Mouse (Mus musculus) intestine, embryonic 15.5 days (tissue): ENCODE data around the gene Ms4a13. TPM values are rescaled to one million over a fixed set of nuclear protein-coding genes. Genes with fewer than 3 reads are reported as not detected.
"Not testable (repeated sequence)": the region's sequence is repeated elsewhere in the genome, so short reads cannot be mapped to it uniquely, and the experiment has no call there.

Experiments
- ATAC-seq: fragments of 200-750 bp; cut with Nextera tagmentation; 2 replicates; pipeline ENCODE4 v1.8.0; 2017; ENCODE audit warnings: moderate TSS enrichment, moderate library complexity
- H3K27ac ChIP-seq: fragments of 300-500 bp; sonication (generic); 2 replicates; pipeline ENCODE4 v1.5.1; 2015; ENCODE audit warnings: mild to moderate bottlenecking, inconsistent platforms
- H3K27me3 ChIP-seq: fragments of 300-500 bp; sonication (generic); replicated peaks from 2 replicates; pipeline ENCODE4 v1.6.1; 2015; ENCODE audit warnings: inconsistent platforms
- H3K36me3 ChIP-seq: fragments of 300-500 bp; sonication (generic); 2 replicates; pipeline ENCODE4 v1.6.1; 2015; ENCODE audit warnings: inconsistent platforms
- H3K4me1 ChIP-seq: fragments of 300-500 bp; sonication (generic); replicated peaks from 2 replicates; pipeline ENCODE4 v1.6.1; 2015; ENCODE audit warnings: inconsistent platforms
- H3K4me2 ChIP-seq: fragments of 300-500 bp; sonication (generic); replicated peaks from 2 replicates; pipeline ENCODE4 v1.6.1; 2015; ENCODE audit warnings: mild to moderate bottlenecking, inconsistent platforms
- H3K4me3 ChIP-seq: fragments of 300-500 bp; sonication (generic); replicated peaks from 2 replicates; pipeline ENCODE4 v1.5.1; 2015; ENCODE audit warnings: inconsistent platforms
- H3K9ac ChIP-seq: fragments of 300-500 bp; sonication (generic); 2 replicates; pipeline ENCODE4 v1.6.1; 2015; ENCODE audit warnings: inconsistent platforms
- H3K9me3 ChIP-seq: fragments of 300-500 bp; sonication (generic); 2 replicates; pipeline ENCODE4 v1.6.1; 2016; ENCODE audit warnings: inconsistent platforms
- WGBS: fragments of 180-500 bp; shearing (Covaris S2); methylation state at CpG from one replicate; pipeline ENCODE4 v1.1.7; 2015; 5-methylcytosine and 5-hydroxymethylcytosine counted together
- polyA plus RNA-seq: library from polyadenylated mRNA; unstranded; fragments of >200 nt; fragmentation: Nextera tagmentation; extraction: Ambion mirVana; gene quantifications from 2 replicates; pipeline ENCODE4 v1.2.1, GENCODE M21; 2015

Ms4a13 gene
- polyA plus RNA-seq = not detected in 2 replicates

DNA sequence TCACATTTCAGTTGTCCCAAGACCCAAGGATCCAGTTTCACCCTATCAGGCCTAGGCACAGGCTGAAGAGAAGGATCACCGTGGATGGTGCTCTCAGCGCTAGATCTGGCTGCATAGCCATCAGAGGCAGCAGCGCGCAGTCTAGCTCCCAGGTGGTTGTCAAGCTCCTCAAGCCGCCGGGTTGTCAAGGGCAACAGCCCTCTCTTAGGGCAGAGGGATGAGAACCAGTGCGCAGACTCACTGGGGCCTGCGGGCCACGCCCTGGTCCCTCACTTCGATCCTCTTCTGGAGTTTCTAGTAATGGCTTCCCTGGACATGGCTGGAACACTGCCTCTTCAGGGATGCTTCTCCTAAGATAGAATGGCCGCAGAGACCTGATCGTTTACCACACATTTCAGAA, at the start of gene Ms4a13:
Gene Ms4a13, minus strand, starts transcription at position 192 of the 400 bp plus-strand sequence.
- no peaks in the 10 kb centered on the region for H3K4me1 ChIP-seq
- H3K36me3 ChIP-seq = no peaks in the 10 kb centered on the region
- no peak within 1 kb of the TSS for H3K4me2 ChIP-seq
- no peak within 1 kb of the TSS for H3K27ac ChIP-seq
- H3K4me3 ChIP-seq = no peak within 1 kb of the TSS
- H3K9me3 ChIP-seq = no peaks in the 10 kb centered on the region
- no peak within 1 kb of the TSS for H3K9ac ChIP-seq
- H3K27me3 ChIP-seq = no peaks in the 10 kb centered on the region
- no peak for ATAC-seq
- 67% methylated on average over 12 of the region's 12 CpGs for WGBS

DNA sequence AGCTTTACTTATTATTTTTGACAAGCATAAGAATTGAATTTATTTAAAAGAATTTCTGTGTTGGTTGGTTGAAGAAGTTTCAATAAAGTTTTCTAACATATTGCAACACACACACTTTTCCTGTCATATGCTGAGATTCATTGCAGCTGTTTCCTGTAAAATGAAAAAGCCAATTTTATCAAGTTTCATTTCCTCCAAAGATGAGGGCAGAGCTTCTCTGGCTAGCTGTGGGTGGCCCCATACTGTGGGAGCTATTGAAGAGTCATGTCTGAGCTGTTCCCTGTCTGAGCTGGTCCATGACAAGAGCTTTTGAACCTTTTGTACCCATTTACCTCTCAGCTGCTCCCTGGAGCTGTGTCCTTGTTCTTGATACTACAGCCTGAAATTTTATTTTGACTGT, 47.7 kb upstream of the Ms4a13 start:
- no peaks in the 10 kb centered on the region for H3K4me1 ChIP-seq
- ATAC-seq = no peak
- no peak overlapping the region for H3K4me2 ChIP-seq
- H3K9ac ChIP-seq = no peak overlapping the region
- H3K27ac ChIP-seq = no peak overlapping the region
- H3K4me3 ChIP-seq = no peak overlapping the region
- H3K36me3 ChIP-seq = no peaks in the 10 kb centered on the region
- H3K9me3 ChIP-seq = no peaks in the 10 kb centered on the region
- no peaks in the 10 kb centered on the region for H3K27me3 ChIP-seq

DNA sequence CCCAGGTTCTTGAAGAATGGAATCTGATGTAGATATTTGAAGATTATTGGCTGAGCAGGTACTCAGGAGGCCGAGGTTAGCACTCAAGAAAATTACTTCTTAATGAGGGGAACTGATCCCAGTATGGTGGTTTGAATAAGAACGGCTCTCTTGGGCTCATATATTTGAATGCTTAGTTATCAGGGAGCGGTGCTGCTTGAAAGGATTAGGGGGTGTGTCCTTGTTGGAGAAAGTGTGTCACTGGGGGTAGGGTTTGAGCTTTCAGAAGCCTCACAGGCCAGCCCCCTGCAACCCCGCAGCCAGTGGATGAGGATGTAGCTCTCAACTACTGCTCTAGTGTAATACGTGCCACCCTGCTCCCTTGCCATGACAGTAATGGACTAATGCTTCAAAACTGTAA, 46.0 kb upstream of the Ms4a13 start:
- WGBS = 69% methylated on average over 5 of the region's 5 CpGs
- no peak overlapping the region for H3K4me2 ChIP-seq
- H3K27ac ChIP-seq = no peak overlapping the region
- no peaks in the 10 kb centered on the region for H3K27me3 ChIP-seq
- no peak overlapping the region for H3K9ac ChIP-seq
- H3K36me3 ChIP-seq = no peaks in the 10 kb centered on the region
- no peaks in the 10 kb centered on the region for H3K4me1 ChIP-seq
- no peak for ATAC-seq
- no peaks in the 10 kb centered on the region for H3K9me3 ChIP-seq
- no peak overlapping the region for H3K4me3 ChIP-seq

DNA sequence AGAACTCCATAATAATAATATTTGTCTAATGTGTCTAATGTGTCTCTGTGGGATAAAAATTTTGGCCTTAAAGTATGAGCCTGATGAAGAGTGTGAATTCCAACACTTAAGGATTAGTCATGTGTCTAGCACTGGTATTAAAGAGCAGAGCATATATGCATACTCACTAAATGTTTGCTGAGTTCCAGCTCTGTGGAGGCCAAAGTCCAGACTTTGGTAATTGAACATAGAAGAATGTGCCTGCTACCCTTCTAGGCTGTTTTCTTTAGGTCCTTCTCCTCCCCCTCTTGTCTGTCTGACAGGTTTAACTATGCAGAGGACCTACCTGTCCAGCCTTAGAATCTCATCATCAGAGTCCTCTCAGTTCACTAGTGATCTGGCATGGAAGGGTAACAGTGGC, 39.3 kb upstream of the Ms4a13 start:
- peak; percentile 72 for ATAC-seq
- H3K4me1 ChIP-seq = no peaks in the 10 kb centered on the region
- H3K4me3 ChIP-seq = no peak overlapping the region
- H3K36me3 ChIP-seq = no peaks in the 10 kb centered on the region
- H3K27me3 ChIP-seq = no peaks in the 10 kb centered on the region
- H3K9me3 ChIP-seq = no peaks in the 10 kb centered on the region
- no peak overlapping the region for H3K4me2 ChIP-seq
- peak overlapping the region; percentile 93 for H3K27ac ChIP-seq
- H3K9ac ChIP-seq = no peak overlapping the region

DNA sequence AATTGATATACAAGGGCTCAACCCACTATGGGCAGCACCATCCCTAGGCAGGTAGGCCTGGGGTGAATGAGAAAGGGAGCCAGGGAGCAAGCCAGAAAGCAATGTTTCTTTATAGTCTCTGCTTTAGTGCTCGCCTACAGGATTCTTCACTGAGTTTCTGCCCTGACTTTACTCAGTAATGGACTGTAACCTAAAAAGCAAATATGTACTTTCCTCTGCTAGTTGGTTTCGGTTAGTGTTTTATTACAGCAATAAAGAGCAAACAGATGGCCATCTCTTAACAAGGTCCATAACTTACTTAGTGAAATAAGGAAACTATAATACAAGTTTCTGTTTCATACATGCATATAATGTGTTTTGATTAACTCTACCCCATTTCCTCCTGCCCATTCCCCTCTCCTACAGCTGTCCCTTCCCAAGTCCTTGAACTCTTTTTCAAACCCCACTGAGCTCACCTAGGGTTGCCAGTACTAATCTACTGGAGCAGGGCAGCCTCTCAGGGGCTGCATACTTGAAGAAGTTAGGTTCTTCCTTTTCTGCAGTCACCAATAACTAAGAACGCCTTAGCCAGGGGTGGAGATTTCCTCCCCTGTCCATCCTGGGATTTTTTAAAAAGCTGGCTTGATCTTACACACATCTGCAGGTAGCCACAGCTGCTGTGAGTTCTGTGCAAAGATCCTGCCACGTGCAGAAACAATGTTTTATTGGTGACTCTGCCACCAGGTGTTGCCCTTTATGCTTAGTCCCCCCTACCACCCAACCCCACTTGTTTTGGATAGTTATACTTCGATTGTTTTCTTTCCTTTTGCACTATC, 38.6 kb upstream of the Ms4a13 start:
- no peaks in the 10 kb centered on the region for H3K9me3 ChIP-seq
- no peak overlapping the region for H3K9ac ChIP-seq
- WGBS = 51% methylated on average over 5 of the region's 5 CpGs
- peak overlapping the region; percentile 93 for H3K27ac ChIP-seq
- peak; percentile 90 for ATAC-seq
- H3K4me2 ChIP-seq = 0 out of 2 replicates have a peak overlapping the region, but pooled peaks have one; percentile 6
- no peak overlapping the region for H3K4me3 ChIP-seq
- no peaks in the 10 kb centered on the region for H3K27me3 ChIP-seq
- no peaks in the 10 kb centered on the region for H3K36me3 ChIP-seq
- no peaks in the 10 kb centered on the region for H3K4me1 ChIP-seq

DNA sequence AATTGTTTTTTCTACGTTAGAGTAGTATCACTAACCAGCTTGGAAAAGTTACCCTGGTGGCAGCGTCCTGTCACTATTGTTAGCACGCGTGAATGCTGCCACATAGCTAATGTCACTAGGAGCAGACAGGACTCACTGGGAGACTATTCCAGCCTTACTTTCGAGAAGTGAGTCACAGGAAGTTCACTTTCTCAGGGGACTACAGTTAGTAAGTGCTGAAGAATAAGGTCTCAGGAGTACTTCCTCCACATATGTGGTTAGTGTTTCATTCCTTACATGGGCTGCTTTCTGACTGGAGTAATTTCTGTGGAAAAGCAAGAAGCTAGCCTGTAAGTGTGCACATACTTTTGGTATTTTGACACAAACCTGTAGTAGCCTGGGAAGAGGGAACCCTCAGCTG, 37.7 kb upstream of the Ms4a13 start:
- H3K27me3 ChIP-seq = no peaks in the 10 kb centered on the region
- ATAC-seq = 0 out of 2 replicates have a peak, but pooled peaks have one; percentile 3
- H3K27ac ChIP-seq = peak overlapping the region; percentile 87
- no peak overlapping the region for H3K4me3 ChIP-seq
- no peak overlapping the region for H3K4me2 ChIP-seq
- no peaks in the 10 kb centered on the region for H3K9me3 ChIP-seq
- no peak overlapping the region for H3K9ac ChIP-seq
- no peaks in the 10 kb centered on the region for H3K36me3 ChIP-seq
- no peaks in the 10 kb centered on the region for H3K4me1 ChIP-seq
- 81% methylated on average over 5 of the region's 5 CpGs for WGBS

DNA sequence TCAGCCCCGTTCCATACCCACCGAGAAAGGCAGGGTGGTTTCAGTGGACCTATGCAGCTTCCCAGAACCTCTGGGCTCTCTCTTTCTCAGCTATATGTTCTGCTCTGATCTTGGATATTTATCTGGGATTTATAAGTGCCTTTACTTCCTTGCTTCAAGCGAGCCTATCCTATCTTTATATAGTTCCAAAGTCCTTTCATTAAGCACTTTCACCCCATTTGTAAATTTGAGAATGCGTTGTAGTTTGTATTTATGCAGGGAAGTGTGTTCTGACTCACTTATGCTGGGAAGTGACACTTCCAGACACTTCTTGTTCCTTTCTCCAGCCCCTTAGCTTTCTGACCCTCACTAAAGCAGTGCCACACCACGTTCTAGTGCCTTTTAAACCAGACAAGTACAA, 35.8 kb upstream of the Ms4a13 start, which contains the start of gene Ms4a12:
Gene Ms4a12, minus strand, starts transcription at position 101 of the 400 bp plus-strand sequence.
- Histone ChIP-seq H3K4me3 (no peak within 1 kb of the TSS), H3K36me3 (no peaks in the 10 kb centered on the region), H3K9ac (no peak within 1 kb of the TSS), H3K27ac (no peak within 1 kb of the TSS), H3K9me3 (no peaks in the 10 kb centered on the region), H3K4me1 (no peaks in the 10 kb centered on the region), H3K27me3 (no peaks in the 10 kb centered on the region), H3K4me2 (no peak within 1 kb of the TSS)
- peak; percentile 11; the same call in 1 of the 2 replicates for ATAC-seq
- 55% methylated on average over 5 of the region's 5 CpGs for WGBS

DNA sequence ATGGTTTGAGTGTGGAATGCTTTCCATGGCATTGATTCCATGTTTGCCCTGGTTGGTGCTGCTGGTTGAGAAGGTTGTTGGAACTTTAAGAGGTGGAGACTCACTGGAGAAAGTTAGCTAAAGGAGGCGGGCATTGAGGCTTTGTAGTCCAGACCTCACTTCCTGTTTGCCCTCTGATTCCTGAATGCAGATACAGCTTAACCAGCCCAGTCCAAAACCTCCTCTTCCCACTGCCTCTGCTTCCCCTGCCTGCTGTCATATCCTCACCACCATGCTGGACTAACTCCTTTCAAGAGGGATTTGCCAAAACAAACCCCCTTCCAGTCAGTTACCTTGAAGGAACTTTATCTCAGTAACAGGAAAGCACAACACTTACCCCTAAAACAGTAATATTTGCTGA, 4.0 kb downstream of the Ms4a13 start:
- 72% methylated on average over 1 of the region's 1 CpGs for WGBS
- no peak overlapping the region for H3K4me2 ChIP-seq
- no peak for ATAC-seq

DNA sequence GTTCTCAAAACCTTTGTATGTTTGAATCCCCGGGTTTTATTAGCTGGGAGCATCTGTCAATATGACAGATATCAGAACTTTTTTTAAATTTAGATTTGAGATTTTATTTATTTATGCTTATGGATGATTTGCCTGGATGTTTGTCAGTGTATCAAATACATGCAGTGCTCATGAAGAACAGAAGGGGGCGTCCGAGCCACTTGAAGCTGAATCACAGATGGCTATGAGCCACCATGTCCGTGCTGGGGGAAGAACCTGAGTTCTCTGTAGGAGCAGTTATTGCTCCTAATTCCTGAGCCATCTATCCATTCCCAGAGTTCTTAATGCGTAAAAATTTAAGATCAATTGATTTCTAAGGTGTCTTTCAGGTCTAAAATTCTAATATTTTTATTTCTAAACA, 12.4 kb downstream of the Ms4a13 start:
- WGBS = 23% methylated on average over 5 of the region's 5 CpGs
- no peak overlapping the region for H3K4me2 ChIP-seq
- no peaks in the 10 kb centered on the region for H3K4me1 ChIP-seq
- no peak overlapping the region for H3K4me3 ChIP-seq
- no peak overlapping the region for H3K9ac ChIP-seq
- no peaks in the 10 kb centered on the region for H3K27me3 ChIP-seq
- no peaks in the 10 kb centered on the region for H3K9me3 ChIP-seq
- no peaks in the 10 kb centered on the region for H3K36me3 ChIP-seq
- ATAC-seq = no peak
- no peak overlapping the region for H3K27ac ChIP-seq

More for the DNA sequence above, 4.0 kb downstream of the Ms4a13 start:
- Histone ChIP-seq H3K4me3 (no peak overlapping the region), H3K27me3 (no peaks in the 10 kb centered on the region), H3K4me1 (no peaks in the 10 kb centered on the region), H3K9me3 (no peaks in the 10 kb centered on the region), H3K36me3 (no peaks in the 10 kb centered on the region), H3K9ac (no peak overlapping the region), H3K27ac (no peak overlapping the region)

DNA sequence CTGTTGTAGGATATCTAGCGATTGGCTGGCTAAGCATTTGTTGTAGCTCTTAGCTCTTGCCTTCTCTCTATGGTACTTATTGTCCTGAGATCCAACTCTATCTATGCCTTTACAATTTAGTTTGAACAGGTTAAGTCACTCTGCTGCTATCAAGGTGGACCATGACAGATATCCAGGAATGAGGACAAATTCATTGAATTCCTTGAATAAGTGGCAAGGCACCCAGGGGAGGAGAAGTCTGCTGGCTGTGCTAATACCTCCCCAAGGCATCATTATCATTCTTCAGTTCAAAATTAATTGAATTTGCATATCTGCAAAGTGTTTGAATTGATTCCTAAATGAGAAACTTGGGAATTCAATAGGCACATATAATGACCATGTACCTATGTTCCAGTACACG, 19.1 kb downstream of the Ms4a13 start:
- Histone ChIP-seq H3K9me3 (no peaks in the 10 kb centered on the region), H3K27me3 (no peaks in the 10 kb centered on the region), H3K9ac (no peak overlapping the region), H3K36me3 (no peaks in the 10 kb centered on the region), H3K27ac (no peak overlapping the region), H3K4me1 (no peaks in the 10 kb centered on the region), H3K4me3 (no peak overlapping the region), H3K4me2 (no peak overlapping the region)
- WGBS = 75% methylated on average over 2 of the region's 2 CpGs
- ATAC-seq = no peak

DNA sequence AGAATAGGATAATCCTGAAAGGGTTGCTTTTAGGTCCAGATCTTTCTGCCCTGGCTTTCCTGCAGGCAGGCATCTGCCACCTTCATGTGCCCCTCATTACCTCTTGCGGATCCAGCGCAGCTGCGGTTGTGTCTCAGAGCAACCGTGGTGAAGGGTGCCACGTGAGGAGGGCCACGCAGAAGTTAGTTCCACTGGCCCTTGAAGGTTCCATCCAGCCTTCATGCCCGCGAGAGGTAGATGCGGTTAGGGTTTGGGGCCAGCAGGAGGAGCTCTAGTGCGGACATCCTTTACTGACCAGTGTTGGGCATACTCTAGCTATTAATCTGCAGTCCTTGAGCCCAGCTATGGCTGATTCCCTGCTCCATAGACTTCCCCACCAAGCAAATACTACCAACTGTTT, 31.4 kb downstream of the Ms4a13 start, which contains the start of gene 1700025F22Rik:
Gene 1700025F22Rik, minus strand, starts transcription at position 149 of the 400 bp plus-strand sequence.
- no peak within 1 kb of the TSS for H3K9ac ChIP-seq
- no peaks in the 10 kb centered on the region for H3K9me3 ChIP-seq
- no peak within 1 kb of the TSS for H3K4me3 ChIP-seq
- no peak for ATAC-seq
- H3K27ac ChIP-seq = no peak within 1 kb of the TSS
- H3K27me3 ChIP-seq = no peaks in the 10 kb centered on the region
- 43% methylated on average over 10 of the region's 10 CpGs for WGBS
- H3K36me3 ChIP-seq = no peaks in the 10 kb centered on the region
- H3K4me1 ChIP-seq = no peaks in the 10 kb centered on the region
- no peak within 1 kb of the TSS for H3K4me2 ChIP-seq

DNA sequence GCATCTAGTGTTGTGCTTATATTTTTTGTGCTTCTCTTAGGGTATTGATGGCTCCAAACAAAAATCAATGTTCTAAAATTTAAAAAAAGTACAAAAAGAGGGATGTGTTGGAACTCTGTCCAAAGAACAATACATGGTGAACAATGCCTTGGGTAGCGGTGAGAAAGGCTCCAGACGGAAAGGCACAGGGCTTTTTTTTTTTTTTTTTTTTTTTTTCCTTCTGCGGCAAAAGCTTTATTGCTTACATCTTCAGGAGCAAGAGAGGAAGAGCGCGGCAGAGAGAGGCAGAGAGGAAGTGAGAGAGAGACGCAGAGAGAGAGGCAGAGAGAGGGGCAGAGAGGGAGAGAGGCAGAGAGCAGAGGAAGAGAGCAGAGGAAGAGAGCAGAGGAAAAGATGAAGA, 38.6 kb downstream of the Ms4a13 start:
- WGBS = 80% methylated on average over 5 of the region's 6 CpGs
- not testable (repeated sequence) for ATAC-seq, H3K9ac ChIP-seq, H3K4me1 ChIP-seq, H3K27ac ChIP-seq, H3K27me3 ChIP-seq, H3K4me3 ChIP-seq, H3K4me2 ChIP-seq, H3K9me3 ChIP-seq, H3K36me3 ChIP-seq

DNA sequence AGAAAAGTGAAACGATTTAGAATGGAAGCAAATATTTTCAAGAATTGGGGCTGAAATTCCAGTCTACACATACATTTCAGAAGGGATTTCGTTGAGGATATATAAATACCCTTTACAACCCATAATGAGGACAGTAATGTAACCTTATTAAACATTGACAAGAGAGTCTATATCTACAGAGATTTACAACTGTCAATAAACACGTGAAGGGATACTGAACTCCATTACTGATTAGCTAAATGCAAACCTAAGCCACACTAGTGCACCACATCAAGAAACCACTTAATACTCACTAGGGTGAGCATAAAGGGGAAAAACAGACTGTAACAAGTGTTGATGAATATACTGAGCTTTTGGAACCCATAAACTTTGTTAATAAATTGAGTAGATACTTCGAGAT, 61.2 kb downstream of the Ms4a13 start:
- Histone ChIP-seq H3K4me2 (no peak overlapping the region), H3K36me3 (no peaks in the 10 kb centered on the region), H3K27ac (no peak overlapping the region), H3K27me3 (no peaks in the 10 kb centered on the region), H3K4me3 (no peak overlapping the region), H3K4me1 (no peaks in the 10 kb centered on the region), H3K9me3 (no peaks in the 10 kb centered on the region; the same call in 1 of the 2 replicates), H3K9ac (no peak overlapping the region)
- WGBS = 59% methylated on average over 4 of the region's 4 CpGs
- peak; percentile 90 for ATAC-seq
